Mouse (Mus musculus) embryonic stem cell, embryonic (primary cell): ENCODE results near the gene Trpt1.

Experiments
- CTCF ChIA-PET, 4 experiments: fragments of 300-600 bp in 2 of 4; fragments of 350-600 bp in 2 of 4; sonication (Branson Sonifier 250); formaldehyde crosslinking; loops; one replicate each; lab custom pipeline; 2022; ENCODE audit warnings: inconsistent platforms in 2 of 4; lab: Charles Lee
- POLR2A ChIA-PET, 4 experiments: fragments of 300-600 bp in 2 of 4; fragments of 350-600 bp in 2 of 4; sonication (Branson Sonifier 250); formaldehyde crosslinking; loops; one replicate each; lab custom pipeline; 2022; ENCODE audit warnings: antibody characterized with exemption in 4 of 4, inconsistent platforms in 1 of 4; lab: Charles Lee

Gene Trpt1

DNA sequence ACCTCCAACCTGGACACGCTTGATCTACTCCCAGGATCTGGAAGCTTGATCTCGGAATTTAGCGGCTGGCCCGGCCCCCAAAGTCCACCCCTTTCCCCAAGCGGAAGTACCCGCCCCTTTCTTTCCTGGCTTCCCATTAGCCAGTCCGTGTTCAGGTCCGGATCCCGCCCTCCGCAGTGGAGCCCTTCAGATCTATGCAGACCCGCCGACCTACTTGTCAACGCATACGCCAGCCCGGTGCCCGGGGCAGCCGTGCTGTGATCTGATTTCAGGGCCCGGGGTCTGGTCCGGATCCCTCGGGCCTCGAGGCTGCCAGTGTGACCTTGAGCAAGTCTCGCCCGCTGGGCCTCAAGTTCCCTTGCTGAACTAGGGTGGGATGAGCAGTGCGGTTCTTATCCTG lies at the start of gene Trpt1, which contains the start of gene Nudt22:
Trpt1 (plus strand) TSS at position 126 of the 400 bp plus-strand sequence.
Nudt22 (minus strand) TSS at position 112 of the 400 bp plus-strand sequence.
- ChIA-PET POLR2A (interaction anchor here (0.5 to 7.7 kb wide), 68 partner anchors 9 to 1722 kb away, joined by 3 to 99 read pairs (median 4); partner anchors contain the start of genes Fkbp2 (in 3 of the 4), Plcb3 (in 3 of the 4), Vegfb (in 3 of the 4) and Stip1 (in 2 of the 4)), CTCF (interaction anchor here (0.6 to 2.4 kb wide), 22 partner anchors 9 to 610 kb away, joined by 3 to 46 read pairs (median 4); partner anchors contain the start of genes Bad (in 1 of the 4), Fkbp2 (in 1 of the 4), Gpr137 (in 1 of the 4) and Plcb3 (in 1 of the 4))

DNA sequence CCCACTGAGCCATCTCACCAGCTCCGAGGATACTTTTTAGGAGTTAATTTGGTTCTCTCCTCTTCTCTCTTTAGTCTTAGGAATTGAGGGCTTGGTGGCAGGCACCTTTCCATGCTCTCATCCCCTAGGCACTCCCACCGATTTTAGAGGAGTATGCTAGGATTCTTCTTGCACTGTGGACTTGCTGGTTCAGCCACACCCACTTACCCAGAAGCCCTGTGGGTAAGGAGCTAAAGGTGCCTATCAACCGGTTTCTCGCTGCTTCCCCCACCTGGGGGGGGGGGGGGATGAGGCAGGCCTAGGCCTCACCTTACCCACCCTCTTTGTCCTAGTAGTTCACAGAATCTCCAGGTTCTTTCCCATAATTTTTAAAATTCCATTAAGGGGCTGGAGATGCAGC lies 48.2 kb upstream of the Trpt1 start:
- CTCF ChIA-PET = interaction anchor here in 2 of 4 experiments (0.6 to 1.4 kb wide), 6 partner anchors 11 to 948 kb away, joined by 3 to 7 read pairs (median 4); partner anchors contain the start of gene Kcnk4 (in 1 of the 2)
- POLR2A ChIA-PET = interaction anchor here in 3 of 4 experiments (0.5 to 12.2 kb wide), 25 partner anchors 9 to 1775 kb away, joined by 3 to 134 read pairs (median 3); partner anchors contain the start of genes Cox8a (in 1 of the 3), Esrra (in 1 of the 3), Kcnk4 (in 1 of the 3) and Nudt22 (in 1 of the 3)

DNA sequence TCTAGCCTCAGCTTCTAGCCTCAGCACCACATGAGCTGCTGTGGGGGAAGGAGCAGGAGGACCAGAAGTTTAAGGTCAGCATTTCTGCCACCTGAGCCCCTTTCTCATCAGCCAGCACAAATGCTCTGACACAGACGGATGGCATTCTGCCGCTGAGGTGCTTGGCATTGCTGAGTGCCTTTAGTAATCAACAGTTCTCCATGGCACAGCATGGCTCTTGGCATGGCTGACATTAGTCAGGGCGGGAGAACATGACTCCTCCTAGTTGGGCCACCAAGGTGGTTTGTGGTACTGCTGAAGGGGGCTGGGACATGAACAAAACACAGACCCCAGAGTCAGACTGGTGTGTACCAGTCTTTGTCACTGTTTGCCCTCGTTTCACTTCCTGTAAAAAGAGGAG lies 47.7 kb upstream of the Trpt1 start:
- POLR2A ChIA-PET = interaction anchor here in 3 of 4 experiments (0.5 to 12.2 kb wide), 21 partner anchors 9 to 1752 kb away, joined by 3 to 134 read pairs (median 4); partner anchors contain the start of genes Cox8a (in 1 of the 3), Esrra (in 1 of the 3), Kcnk4 (in 1 of the 3) and Plcb3 (in 1 of the 3)
- CTCF ChIA-PET = interaction anchor here in 2 of 4 experiments (0.7 to 1.4 kb wide), 4 partner anchors 12 to 948 kb away, joined by 4 to 5 read pairs (median 4); no protein-coding TSS in a partner anchor

DNA sequence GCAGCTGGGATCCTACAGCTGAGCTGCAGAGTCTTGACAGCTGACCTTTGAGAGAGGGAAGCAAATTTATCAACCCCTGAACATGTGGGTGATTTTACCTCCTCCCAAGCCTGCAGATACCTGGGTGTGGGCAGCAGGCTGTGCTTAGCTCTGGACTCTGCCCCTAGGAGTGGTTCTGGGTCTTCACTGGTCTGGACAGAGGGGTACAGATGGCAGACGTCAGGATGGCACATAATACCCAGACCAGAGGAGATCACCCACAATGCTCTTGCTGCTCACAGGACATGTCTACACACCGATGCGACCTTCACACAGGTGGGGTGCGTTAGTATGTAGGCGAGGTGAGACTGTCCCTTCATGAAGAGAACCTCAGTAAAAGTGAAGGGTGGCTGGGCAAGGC lies 46.4 kb upstream of the Trpt1 start:
- POLR2A ChIA-PET = interaction anchor here in 3 of 4 experiments (1.4 to 12.2 kb wide), 11 partner anchors 7 to 91 kb away, joined by 3 to 134 read pairs (median 23); partner anchors contain the start of genes Bad (in 2 of the 3), Esrra (in 2 of the 3), Gpr137 (in 2 of the 3) and Fkbp2 (in 1 of the 3)
- CTCF ChIA-PET = interaction anchor here in 3 of 4 experiments (0.5 to 7.6 kb wide), 7 partner anchors 7 to 532 kb away, joined by 3 to 42 read pairs (median 8); partner anchors contain the start of genes Bad (in 1 of the 3), Fkbp2 (in 1 of the 3) and Gpr137 (in 1 of the 3)

DNA sequence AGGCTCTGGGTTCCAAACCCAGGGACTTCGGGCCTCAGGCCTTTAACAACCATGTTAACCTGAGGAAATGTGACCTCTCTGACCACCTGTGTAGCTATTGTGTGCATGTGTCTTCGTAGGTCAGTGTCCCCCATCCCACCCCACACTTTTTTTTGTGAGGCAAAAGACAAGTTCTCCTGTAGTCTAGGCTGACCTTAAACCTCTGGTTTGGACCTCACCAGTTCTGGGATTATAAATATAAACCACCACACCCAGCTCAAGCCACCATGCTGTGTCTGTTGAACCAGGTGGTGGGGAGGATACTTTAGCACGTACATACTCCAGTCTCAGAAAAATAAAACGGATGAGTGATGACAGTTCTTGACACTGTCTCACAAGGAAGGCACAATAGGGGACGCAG lies 46.0 kb upstream of the Trpt1 start:
- CTCF ChIA-PET = interaction anchor here in 2 of 4 experiments (1.2 to 7.6 kb wide), 7 partner anchors 7 to 90 kb away, joined by 3 to 42 read pairs (median 8); partner anchors contain the start of genes Bad (in 1 of the 2), Fkbp2 (in 1 of the 2), Gpr137 (in 1 of the 2) and Stip1 (in 1 of the 2)
- POLR2A ChIA-PET = interaction anchor here (0.6 to 12.2 kb wide), 19 partner anchors 8 to 90 kb away, joined by 3 to 134 read pairs (median 14); partner anchors contain the start of genes Bad (in 4 of the 4), Gpr137 (in 4 of the 4), Esrra (in 2 of the 4) and Fkbp2 (in 2 of the 4)

DNA sequence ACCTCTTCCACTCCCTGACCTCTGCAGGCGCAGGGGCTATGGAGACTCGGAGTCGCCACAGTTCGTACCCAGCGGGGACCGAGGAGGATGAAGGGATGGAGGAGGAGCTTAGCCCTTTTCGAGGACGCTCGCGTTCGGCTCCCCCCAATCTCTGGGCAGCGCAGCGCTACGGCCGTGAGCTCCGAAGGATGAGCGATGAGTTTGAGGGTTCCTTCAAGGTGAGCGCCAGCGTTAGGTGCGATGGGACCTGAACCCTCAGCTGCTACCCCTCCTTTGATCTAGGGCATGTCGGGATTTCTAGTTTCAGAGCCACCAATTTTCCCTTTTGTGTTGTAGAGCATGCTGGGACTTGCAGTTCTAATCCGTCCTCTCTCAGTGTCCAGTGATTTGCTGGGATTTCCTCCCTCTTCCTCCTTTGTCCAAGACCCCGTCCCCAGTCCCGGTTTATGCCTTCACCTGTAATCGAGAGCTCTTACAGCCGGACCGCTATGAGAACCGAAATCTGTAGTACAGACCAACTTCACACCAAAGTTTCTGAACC lies 45.2 kb upstream of the Trpt1 start:
- ChIA-PET CTCF (interaction anchor here in 3 of 4 experiments (0.7 to 7.6 kb wide), 15 partner anchors 8 to 499 kb away, joined by 3 to 42 read pairs (median 4); partner anchors contain the start of genes Bad (in 3 of the 3), Gpr137 (in 3 of the 3), Esrra (in 1 of the 3) and Fkbp2 (in 1 of the 3)), POLR2A (interaction anchor here (0.7 to 12.2 kb wide), 49 partner anchors 8 to 1773 kb away, joined by 3 to 134 read pairs (median 5); partner anchors contain the start of genes Bad (in 4 of the 4), Gpr137 (in 4 of the 4), Fkbp2 (in 3 of the 4) and Esrra (in 2 of the 4))

DNA sequence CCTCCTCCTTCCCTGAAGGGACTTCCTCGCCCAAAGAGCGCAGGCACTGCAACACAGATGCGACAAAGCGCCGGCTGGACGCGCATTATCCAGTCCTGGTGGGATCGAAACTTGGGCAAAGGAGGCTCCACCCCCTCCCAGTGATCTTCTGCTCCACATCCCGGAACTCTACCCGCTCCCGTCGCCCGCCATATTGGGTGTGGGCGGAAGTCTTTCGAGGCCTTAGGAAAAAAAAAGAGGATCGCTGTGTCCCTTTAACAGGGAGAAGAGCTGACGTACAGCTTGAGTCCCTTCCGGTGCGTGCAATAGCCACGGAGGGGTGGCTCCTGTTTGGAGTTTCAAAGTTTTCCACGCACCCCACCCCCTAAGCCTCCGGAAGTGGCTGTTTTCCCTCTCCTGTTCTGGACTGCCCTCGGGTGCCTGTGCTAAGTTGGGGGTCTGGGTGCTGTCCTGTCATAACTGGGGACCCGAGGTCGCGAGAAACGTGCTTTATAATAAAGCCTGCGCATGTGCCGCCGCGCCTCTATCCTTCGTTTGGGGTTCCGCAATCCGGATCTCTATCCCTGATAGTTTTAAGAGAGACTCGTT lies 44.5 kb upstream of the Trpt1 start:
- ChIA-PET POLR2A (interaction anchor here (0.6 to 12.2 kb wide), 53 partner anchors 9 to 1772 kb away, joined by 3 to 134 read pairs (median 5); partner anchors contain the start of genes Bad (in 4 of the 4), Gpr137 (in 4 of the 4), Fkbp2 (in 3 of the 4) and Esrra (in 2 of the 4)), CTCF (interaction anchor here in 3 of 4 experiments (0.6 to 7.6 kb wide), 19 partner anchors 9 to 120 kb away, joined by 3 to 42 read pairs (median 4); partner anchors contain the start of genes Bad (in 2 of the 3), Gpr137 (in 2 of the 3), Esrra (in 1 of the 3) and Fkbp2 (in 1 of the 3))

DNA sequence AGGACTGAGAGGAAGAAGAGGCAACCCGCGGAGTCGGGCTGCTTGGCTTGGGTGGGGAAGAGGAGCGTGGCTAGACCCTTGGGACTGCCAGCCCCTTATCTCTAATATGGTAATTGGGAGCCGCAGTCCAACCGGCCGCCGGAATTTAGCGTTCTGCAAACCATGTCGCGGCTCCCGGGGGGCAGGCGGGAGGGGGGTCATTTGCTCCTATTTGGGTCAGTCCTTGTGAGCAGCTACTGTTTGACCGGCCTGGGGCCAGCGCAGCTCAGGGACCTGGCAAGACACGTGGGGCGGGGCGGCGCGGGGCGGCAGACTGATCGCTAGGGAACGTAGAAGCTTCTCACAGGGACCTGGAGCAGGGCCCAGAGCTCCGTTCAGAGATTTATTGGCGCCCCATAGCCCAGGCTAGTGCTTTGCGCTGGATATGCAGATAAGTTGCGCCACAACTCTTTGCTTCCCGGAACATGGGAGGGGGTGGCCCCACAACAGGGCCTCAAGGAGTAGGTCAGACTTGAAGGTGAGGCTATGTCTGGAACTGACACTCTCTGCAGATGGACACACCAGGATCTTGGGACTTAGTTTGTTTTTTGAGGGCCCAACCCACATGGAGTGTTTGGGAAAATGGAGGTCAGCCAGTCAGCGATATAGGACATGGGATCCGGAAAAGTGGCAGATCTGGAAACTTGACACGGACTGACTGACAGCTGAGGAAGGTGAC lies 43.8 kb upstream of the Trpt1 start:
- ChIA-PET POLR2A (interaction anchor here (0.5 to 12.2 kb wide), 47 partner anchors 10 to 1771 kb away, joined by 3 to 134 read pairs (median 6); partner anchors contain the start of genes Bad (in 4 of the 4), Gpr137 (in 4 of the 4), Fkbp2 (in 3 of the 4) and Esrra (in 2 of the 4)), CTCF (interaction anchor here in 3 of 4 experiments (0.6 to 7.6 kb wide), 14 partner anchors 10 to 349 kb away, joined by 3 to 42 read pairs (median 4); partner anchors contain the start of genes Bad (in 1 of the 3), Esrra (in 1 of the 3), Fkbp2 (in 1 of the 3) and Gpr137 (in 1 of the 3))

DNA sequence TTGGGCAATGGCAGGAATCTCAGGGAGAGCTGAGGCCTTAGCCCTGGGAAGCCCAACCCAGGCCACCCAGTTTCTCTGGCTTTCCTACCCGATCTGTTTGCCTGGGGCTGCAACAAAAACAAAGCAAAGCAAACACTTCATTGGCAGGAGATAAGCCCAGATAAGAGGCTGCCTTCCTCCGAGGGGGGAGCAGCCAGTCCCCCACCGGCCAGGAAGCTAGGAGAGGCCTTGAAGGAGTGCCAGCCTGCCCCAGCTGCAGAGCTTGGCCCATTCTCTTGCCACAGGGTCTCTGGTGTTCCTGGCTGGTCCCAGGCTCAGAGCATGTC lies 43.3 kb upstream of the Trpt1 start:
- CTCF ChIA-PET = interaction anchor here in 1 of 4 experiments (0.8 to 7.6 kb wide), 5 partner anchors 10 to 350 kb away, joined by 3 to 42 read pairs (median 19); partner anchors contain the start of genes Bad, Fkbp2 and Gpr137

DNA sequence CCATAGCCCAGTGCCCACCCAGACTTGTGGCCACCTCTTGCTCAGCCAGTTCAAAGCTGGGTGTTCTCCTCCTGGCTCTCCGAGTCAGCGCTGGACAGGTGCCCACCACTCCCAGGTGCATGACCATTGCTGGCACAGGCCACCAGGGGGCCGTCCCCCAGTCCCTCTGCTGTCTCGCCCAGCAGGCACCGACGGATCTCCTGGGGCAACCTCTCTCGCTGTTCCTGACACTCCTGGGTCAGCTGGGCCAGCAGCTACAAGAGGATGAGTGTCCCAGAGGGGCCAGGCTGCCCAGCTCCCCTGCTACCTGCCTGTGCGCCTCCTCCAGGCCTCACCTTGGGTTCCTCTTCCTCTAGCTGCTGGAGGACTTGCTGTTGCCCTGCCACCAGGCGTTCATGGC lies 41.9 kb upstream of the Trpt1 start:
- ChIA-PET CTCF (interaction anchor here in 2 of 4 experiments (1.2 to 7.6 kb wide), 4 partner anchors 11 to 25 kb away, joined by 3 to 42 read pairs (median 28); partner anchors contain the start of gene Fkbp2 (in 1 of the 2)), POLR2A (interaction anchor here in 3 of 4 experiments (0.9 to 12.2 kb wide), 11 partner anchors 10 to 384 kb away, joined by 3 to 134 read pairs (median 13); partner anchors contain the start of genes Bad (in 2 of the 3), Gpr137 (in 2 of the 3), Esrra (in 1 of the 3) and Fkbp2 (in 1 of the 3))

More for the DNA sequence above, 43.3 kb upstream of the Trpt1 start:
- POLR2A ChIA-PET = interaction anchor here (0.5 to 12.2 kb wide), 31 partner anchors 8 to 319 kb away, joined by 3 to 134 read pairs (median 8); partner anchors contain the start of genes Bad (in 4 of the 4), Gpr137 (in 4 of the 4), Fkbp2 (in 2 of the 4) and Nudt22 (in 2 of the 4)

DNA sequence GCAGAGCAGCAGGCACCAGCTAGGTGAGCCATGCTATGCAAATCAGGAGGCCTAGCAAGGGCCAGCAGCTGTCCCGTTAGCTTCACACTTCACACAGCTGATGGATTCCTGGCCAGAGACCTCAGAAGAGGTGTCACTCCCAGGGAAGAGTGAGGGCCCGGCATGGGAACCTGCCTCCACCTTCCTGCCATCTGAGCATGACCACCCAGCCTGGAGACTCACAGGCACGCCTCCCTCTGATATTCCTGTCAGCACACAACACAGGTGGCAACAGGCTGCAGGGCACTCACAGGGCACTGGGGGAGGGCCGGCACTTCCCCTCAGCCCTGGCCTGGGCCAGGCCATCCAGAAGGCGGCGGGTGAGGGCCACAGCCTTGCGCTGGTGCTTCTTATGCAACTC lies 40.5 kb upstream of the Trpt1 start:
- ChIA-PET POLR2A (interaction anchor here in 3 of 4 experiments (0.9 to 12.2 kb wide), 12 partner anchors 8 to 41 kb away, joined by 3 to 134 read pairs (median 4); partner anchors contain the start of genes Dnajc4 (in 2 of the 3), Nudt22 (in 2 of the 3), Trpt1 (in 2 of the 3) and Bad (in 1 of the 3)), CTCF (interaction anchor here in 3 of 4 experiments (1.2 to 7.6 kb wide), 6 partner anchors 14 to 65 kb away, joined by 3 to 41 read pairs (median 5); no protein-coding TSS in a partner anchor)

DNA sequence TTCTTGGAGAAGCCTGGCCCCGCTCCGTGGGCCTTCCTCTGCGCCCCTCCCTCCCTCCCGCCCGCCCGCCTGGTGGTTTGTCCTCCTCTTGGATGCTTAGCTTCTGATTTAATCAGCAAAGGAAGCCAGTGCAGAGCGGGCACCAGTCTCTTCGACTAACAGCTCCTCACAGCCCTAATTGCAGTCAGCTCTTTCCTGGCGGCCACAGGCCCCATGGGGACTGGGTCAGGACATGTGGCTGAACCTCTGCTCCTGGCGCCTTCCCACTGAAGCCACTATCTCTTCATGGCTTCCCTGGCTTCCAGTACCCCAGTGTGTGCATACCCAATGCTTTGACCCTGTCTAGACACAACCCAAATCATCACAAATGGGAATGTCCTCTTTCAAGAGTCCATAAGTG lies 39.5 kb upstream of the Trpt1 start:
- ChIA-PET CTCF (interaction anchor here (0.5 to 7.6 kb wide), 9 partner anchors 13 to 122 kb away, joined by 3 to 41 read pairs (median 4); partner anchors contain the start of genes Catsperz (in 1 of the 4) and Plcb3 (in 1 of the 4)), POLR2A (interaction anchor here in 3 of 4 experiments (0.6 to 12.2 kb wide), 19 partner anchors 9 to 567 kb away, joined by 3 to 134 read pairs (median 4); partner anchors contain the start of genes Bad (in 2 of the 3), Dnajc4 (in 2 of the 3), Gpr137 (in 2 of the 3) and Nudt22 (in 2 of the 3))

DNA sequence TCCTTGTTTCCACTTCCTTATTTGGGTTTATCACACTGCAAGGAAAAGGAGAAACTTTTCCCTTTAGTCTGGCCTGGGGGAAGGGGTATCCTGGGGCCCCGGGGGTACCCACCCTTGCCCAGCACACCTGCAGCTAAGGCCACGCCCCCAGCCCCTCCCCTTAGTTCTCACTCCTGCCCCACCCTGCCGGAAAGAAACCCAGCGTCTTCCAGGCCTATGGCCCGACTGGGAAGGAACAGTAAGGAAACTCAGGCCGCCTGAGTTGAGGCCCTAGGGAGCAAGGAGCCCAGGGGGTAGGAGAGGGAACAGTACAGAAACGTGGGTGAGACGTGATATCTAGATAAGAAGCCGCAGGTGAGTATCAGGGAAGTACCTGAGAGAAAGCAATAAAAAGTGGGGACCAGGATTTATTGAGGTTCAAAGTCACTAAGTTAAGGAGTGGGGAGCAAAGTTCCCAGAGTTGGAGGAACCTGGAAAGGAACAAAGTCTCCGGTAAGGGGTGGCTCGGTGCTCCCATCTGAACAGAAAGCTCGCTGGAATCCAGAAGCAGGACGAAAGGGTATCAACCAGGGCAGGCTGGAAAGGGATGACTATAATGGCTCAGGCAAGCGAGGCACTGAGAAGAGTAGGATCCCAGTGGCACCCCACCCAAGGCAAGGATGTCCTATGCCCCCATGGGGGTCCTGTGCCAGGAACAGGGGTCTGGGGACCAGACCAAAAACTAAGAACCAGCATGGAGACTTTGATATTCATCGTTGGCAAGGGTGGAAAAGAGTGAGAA lies 27.2 kb upstream of the Trpt1 start:
- ChIA-PET POLR2A (interaction anchor here in 3 of 4 experiments (0.6 to 6.9 kb wide), 10 partner anchors 8 to 1745 kb away, joined by 3 to 134 read pairs (median 4); partner anchors contain the start of genes Fkbp2 (in 2 of the 3), Nudt22 (in 1 of the 3) and Trpt1 (in 1 of the 3)), CTCF (interaction anchor here in 3 of 4 experiments (2.2 to 6.1 kb wide), 4 partner anchors 10 to 16 kb away, joined by 14 to 89 read pairs (median 34); partner anchors contain the start of gene Fkbp2 (in 2 of the 3))

DNA sequence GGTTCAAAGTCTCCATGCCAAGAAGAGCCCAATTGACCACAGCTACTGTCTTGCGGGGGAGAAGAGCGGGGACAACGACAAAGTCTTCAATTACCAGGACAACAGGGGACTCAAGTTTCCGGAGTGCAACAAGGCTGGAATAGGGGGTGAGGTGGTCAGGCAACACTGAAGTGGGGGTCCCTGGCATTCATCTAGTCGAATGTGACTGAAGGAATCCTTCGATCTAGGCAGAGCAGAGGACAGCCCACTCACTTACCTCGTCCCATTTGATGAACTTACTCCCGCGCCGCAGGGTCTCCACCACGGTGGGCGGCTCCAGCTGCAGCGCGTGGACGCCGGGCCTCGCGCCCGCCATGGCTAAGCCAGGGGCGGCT lies 26.7 kb upstream of the Trpt1 start:
- CTCF ChIA-PET = interaction anchor here (1.0 to 6.1 kb wide), 13 partner anchors 10 to 131 kb away, joined by 3 to 89 read pairs (median 10); partner anchors contain the start of genes Fkbp2 (in 3 of the 4), Catsperz (in 1 of the 4), Dnajc4 (in 1 of the 4) and Esrra (in 1 of the 4)

More for the DNA sequence above, 26.7 kb upstream of the Trpt1 start:
- POLR2A ChIA-PET = interaction anchor here in 3 of 4 experiments (0.6 to 6.9 kb wide), 16 partner anchors 8 to 1060 kb away, joined by 3 to 134 read pairs (median 7); partner anchors contain the start of genes Fkbp2 (in 3 of the 3), Nudt22 (in 2 of the 3), Trpt1 (in 2 of the 3) and Stip1 (in 1 of the 3)
